Mouse (Mus musculus): Measurements from ENCODE around the gene Rps28.

DNA sequence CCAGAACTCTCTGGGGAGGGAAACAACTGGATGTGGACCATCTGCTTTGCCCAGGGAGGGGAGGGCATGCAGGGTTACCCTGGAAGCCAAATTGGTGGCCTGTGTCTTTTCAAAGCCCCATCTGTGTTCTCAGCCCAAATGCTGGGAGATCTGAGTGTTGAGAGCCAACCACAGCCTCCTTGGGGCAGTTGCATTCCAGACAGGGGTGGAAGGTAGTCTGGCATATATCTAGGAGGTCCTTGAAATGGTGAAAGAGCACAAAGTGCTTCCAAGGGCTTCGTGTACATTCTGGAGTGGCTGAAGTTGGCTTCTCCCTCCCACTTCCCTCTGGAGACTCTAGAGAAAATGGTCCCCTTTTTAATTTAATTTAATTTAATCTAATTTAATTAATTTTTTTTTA lies 19.6 kb downstream of the Rps28 start:
- TF ChIP-seq CTCF (IDR thresholded peaks at IDR 0.05; ENCODE audit: low read depth, low read length) (no peak), POLR2A (IDR thresholded peaks at IDR 0.05; ENCODE audit: extremely low read depth, insufficient read depth, low read length) (no peak)
